Mouse (Mus musculus): ENCODE measurements around the gene Sesn3.

DNA sequence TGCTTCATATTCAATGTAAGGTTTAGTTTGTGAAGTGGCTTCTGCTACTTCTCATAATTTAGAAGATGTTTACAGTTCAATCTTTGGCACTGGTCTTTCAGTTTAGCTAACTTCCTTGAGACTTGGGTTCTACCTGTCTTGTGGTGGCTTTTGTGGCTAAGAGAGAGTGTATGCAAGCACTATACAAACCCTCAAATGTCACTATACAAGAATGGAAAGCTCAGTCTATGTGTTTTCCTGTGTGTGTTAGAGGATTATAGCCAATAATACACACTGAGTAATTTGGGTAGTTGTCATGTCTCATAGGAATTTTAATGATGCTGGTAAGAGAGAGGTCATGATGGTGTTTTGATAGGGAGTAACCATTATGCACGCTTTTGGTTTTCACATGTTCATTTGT lies 5.8 kb downstream of the Sesn3 start:
- TF ChIP-seq MYOD1 (IDR thresholded peaks at IDR 0.05; ENCODE audit: control insufficient read depth, insufficient read length, low read depth) = no peak
- TF ChIP-seq MAX (IDR thresholded peaks at IDR 0.05) = no peak
- no peak for TF ChIP-seq CTCF (IDR thresholded peaks at IDR 0.05; ENCODE audit: control insufficient read depth, insufficient read depth, insufficient read length)
- TF ChIP-seq FOSL1 (IDR thresholded peaks at IDR 0.05; ENCODE audit: insufficient read depth, low read length, poor library complexity, severe bottlenecking) = no peak
- no peak for TF ChIP-seq MYOG (IDR thresholded peaks at IDR 0.05; ENCODE audit: control insufficient read depth, extremely low read depth, insufficient read length)
- no peak for TF ChIP-seq USF1 (IDR thresholded peaks at IDR 0.05; ENCODE audit: low read depth)
- no peak for TF ChIP-seq CEBPB (IDR thresholded peaks at IDR 0.05; ENCODE audit: low read depth)

Measured in C2C12 (cell line).